Mouse (Mus musculus): ENCODE results near the gene Cdk14. TPM values are rescaled to one million over a fixed set of nuclear protein-coding genes. Genes with fewer than 3 reads are reported as not detected.

The Cdk14 gene
- polyA plus RNA-seq, 1 experiment from 2014 or later = 29.9 TPM

DNA sequence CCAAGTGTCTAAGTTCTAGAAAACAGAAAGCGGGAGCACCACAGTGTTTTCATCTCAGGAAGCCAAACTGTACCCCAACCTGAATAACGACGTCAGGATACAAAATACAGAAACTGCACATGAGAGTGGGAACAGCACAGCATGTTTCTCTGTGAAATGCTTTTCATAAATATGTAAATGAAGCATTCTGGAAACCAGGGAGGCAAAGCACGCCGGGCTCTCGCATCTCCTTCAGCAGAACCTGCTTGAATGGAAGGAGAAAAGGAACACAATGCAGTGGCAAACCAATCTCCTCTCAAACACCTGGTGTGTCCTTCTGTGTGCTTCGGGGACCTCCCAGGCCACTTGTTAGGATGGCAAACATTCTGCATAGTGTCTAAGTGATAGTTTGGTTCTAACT, 46.6 kb downstream of the Cdk14 start:
- ATAC-seq (replicated peaks; ENCODE audit: insufficient number of reproducible peaks, low FRiP score, low TSS enrichment, low read depth) = no peak
- Histone ChIP-seq H3K27ac (replicated peaks; ENCODE audit: low read depth, low read length) (no peak overlapping the region), H3K27me3 (ENCODE audit: control insufficient read depth, insufficient read depth, low read length) (no peaks in the 10 kb centered on the region), H3K36me3 (replicated peaks; ENCODE audit: control insufficient read depth, insufficient read depth, low read depth, low read length) (no peaks in the 10 kb centered on the region), H3K4me1 (ENCODE audit: control insufficient read depth, insufficient read depth, low read length) (no peaks in the 10 kb centered on the region), H3K9ac (replicated peaks; ENCODE audit: low read length) (no peak overlapping the region), H3K4me2 (ENCODE audit: low read depth, low read length) (no peak overlapping the region), H3K9me3 (replicated peaks; ENCODE audit: control insufficient read depth, low read length) (no peaks in the 10 kb centered on the region), H3K4me3 (ENCODE audit: low read depth, low read length) (no peak overlapping the region)
- no peak for DNase-seq (ENCODE audit: low spot score)
- 73% methylated on average over 7 of the region's 7 CpGs for WGBS

DNA sequence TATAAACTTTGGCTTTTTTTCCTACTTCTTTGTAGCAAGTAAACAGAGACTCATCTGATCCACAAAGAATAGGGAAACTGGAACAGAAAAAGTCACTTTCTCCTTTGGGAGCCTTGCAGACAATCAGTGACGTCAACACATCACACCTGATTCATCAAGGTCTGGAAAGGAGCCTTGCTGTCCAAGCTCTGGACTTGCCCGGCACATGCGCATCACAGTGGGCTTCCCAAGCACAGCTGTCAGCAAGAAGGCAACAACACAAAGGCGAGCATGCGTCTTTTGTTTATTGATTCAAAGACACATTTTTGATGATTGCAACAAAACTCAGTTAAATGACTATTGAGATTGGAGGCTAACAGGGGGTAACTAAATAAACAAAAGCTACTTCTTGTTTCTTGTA, 47.2 kb downstream of the Cdk14 start:
- no peaks in the 10 kb centered on the region for H3K27me3 ChIP-seq (ENCODE audit: control insufficient read depth, insufficient read depth, low read length)
- H3K4me2 ChIP-seq (ENCODE audit: low read depth, low read length) = no peak overlapping the region
- no peaks in the 10 kb centered on the region for H3K36me3 ChIP-seq (replicated peaks; ENCODE audit: control insufficient read depth, insufficient read depth, low read depth, low read length)
- ATAC-seq (replicated peaks; ENCODE audit: insufficient number of reproducible peaks, low FRiP score, low TSS enrichment, low read depth) = no peak
- DNase-seq (ENCODE audit: low spot score) = no peak
- no peaks in the 10 kb centered on the region for H3K4me1 ChIP-seq (ENCODE audit: control insufficient read depth, insufficient read depth, low read length)
- H3K4me3 ChIP-seq (ENCODE audit: low read depth, low read length) = no peak overlapping the region
- 66% methylated on average over 5 of the region's 5 CpGs for WGBS
- H3K9me3 ChIP-seq (replicated peaks; ENCODE audit: control insufficient read depth, low read length) = no peaks in the 10 kb centered on the region
- H3K9ac ChIP-seq (replicated peaks; ENCODE audit: low read length) = no peak overlapping the region
- H3K27ac ChIP-seq (replicated peaks; ENCODE audit: low read depth, low read length) = no peak overlapping the region

DNA sequence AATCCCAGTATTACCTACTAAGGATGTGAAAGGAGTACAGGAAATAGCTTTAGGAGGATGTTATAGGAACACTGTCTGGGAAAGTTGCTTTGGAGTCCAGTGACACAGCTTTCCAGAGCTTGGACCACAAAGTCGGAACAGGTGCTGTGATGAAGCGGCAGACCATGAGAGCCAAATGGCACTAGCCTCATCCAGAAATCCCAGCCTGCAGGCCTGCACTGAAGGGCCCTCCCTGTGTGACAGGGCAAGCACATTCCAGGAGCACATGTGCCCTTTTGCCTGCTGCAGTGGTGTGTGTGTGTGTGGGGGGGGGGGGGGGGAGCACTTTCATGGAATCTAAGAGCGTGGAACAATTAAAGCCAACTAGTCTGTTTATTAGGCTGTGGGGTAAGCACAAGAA, 47.8 kb downstream of the Cdk14 start:
- Histone ChIP-seq H3K36me3 (replicated peaks; ENCODE audit: control insufficient read depth, insufficient read depth, low read depth, low read length) (no peaks in the 10 kb centered on the region), H3K27ac (replicated peaks; ENCODE audit: low read depth, low read length) (no peak overlapping the region), H3K4me2 (ENCODE audit: low read depth, low read length) (no peak overlapping the region), H3K4me1 (ENCODE audit: control insufficient read depth, insufficient read depth, low read length) (no peaks in the 10 kb centered on the region), H3K9ac (replicated peaks; ENCODE audit: low read length) (no peak overlapping the region), H3K27me3 (ENCODE audit: control insufficient read depth, insufficient read depth, low read length) (no peaks in the 10 kb centered on the region), H3K9me3 (replicated peaks; ENCODE audit: control insufficient read depth, low read length) (no peaks in the 10 kb centered on the region), H3K4me3 (ENCODE audit: low read depth, low read length) (no peak overlapping the region)
- ATAC-seq (replicated peaks; ENCODE audit: insufficient number of reproducible peaks, low FRiP score, low TSS enrichment, low read depth) = no peak
- WGBS = 74% methylated on average over 3 of the region's 3 CpGs
- DNase-seq (ENCODE audit: low spot score) = no peak

DNA sequence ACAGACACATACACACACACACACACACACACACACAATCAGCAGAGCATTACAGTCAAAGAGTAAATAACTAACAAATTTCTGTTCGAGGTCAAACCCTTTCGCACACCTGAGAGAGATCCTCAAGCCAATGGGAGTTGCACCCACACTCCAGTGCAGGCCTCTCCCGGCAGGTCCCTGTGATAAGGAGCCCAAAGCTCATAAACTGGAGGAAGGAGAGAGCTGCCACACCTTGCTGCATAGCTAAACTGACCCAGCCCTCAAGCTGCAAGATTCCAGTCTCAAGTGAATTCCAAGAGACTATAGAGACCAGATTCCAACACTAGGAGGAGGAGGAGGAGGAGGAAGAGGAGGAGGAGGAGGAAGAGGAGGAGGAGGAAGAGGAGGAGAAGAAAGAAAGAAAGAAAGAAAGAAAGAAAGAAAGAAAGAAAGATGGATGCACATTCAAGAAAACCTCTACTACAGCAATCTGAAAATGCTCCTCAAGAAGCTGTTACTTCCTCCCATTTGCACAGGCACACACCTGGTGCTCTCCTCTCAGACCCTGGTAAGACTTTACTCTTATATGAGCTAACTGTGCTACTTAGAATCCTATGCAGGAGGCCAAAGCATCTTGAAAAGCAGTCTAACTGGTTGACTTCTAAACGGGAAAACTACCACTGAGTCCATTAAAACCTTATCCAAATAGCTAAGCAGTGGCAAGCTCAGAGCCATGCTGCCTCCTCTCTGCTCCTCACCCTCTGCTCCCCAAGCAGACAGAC, 49.6 kb downstream of the Cdk14 start:
- no peak for ATAC-seq (replicated peaks; ENCODE audit: insufficient number of reproducible peaks, low FRiP score, low TSS enrichment, low read depth)
- WGBS = 90% methylated on average over 4 of the region's 4 CpGs
- DNase-seq (ENCODE audit: low spot score) = no peak

DNA sequence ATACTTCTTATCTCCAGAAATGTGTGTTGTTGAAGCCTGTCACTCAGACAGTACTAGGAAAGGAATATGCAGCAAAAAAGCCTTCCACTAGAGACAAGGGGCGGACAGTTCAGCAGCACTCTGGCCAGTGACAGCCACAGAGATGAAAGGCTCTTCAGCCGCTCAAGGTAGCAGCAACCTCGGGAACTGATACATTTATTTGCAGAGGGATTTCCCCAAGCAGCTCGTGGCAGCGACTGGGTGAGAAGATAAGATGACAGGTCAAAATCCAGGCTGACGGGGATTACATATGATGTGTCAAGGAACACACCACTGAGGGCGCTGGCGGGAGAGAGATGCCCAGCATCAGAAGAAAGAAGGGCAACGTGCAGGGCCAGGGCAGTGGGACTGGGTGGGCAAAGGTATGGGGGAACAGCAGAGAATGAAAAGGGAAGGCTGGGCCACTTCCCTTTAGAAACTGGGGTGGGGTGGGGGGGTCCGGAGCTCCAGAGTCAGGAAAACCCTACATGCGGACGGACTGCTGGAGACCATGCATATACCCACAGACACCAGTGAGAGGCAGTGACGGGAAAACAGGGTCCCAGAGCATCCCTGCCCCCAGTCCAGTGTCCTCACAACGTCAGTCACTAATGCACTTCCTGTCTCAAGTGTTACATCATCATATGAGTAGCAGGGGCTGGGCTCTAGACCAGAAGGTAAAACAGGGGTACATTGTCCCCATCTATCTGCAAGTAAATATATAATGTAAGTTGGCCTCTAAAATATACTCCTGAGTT, 51.5 kb downstream of the Cdk14 start:
- Histone ChIP-seq H3K9me3 (replicated peaks; ENCODE audit: control insufficient read depth, low read length) (no peaks in the 10 kb centered on the region), H3K4me1 (ENCODE audit: control insufficient read depth, insufficient read depth, low read length) (no peaks in the 10 kb centered on the region; the same call in 1 of the 2 replicates), H3K27ac (replicated peaks; ENCODE audit: low read depth, low read length) (no peak overlapping the region), H3K4me3 (ENCODE audit: low read depth, low read length) (no peak overlapping the region), H3K9ac (replicated peaks; ENCODE audit: low read length) (no peak overlapping the region), H3K27me3 (ENCODE audit: control insufficient read depth, insufficient read depth, low read length) (no peaks in the 10 kb centered on the region), H3K4me2 (ENCODE audit: low read depth, low read length) (no peak overlapping the region), H3K36me3 (replicated peaks; ENCODE audit: control insufficient read depth, insufficient read depth, low read depth, low read length) (no peaks in the 10 kb centered on the region)
- DNase-seq (ENCODE audit: low spot score) (no peak), ATAC-seq (replicated peaks; ENCODE audit: insufficient number of reproducible peaks, low FRiP score, low TSS enrichment, low read depth) (no peak)
- 76% methylated on average over 14 of the region's 14 CpGs for WGBS

More for the DNA sequence above, 49.6 kb downstream of the Cdk14 start:
- Histone ChIP-seq H3K4me1 (ENCODE audit: control insufficient read depth, insufficient read depth, low read length) (no peaks in the 10 kb centered on the region), H3K27ac (replicated peaks; ENCODE audit: low read depth, low read length) (no peak overlapping the region), H3K27me3 (ENCODE audit: control insufficient read depth, insufficient read depth, low read length) (no peaks in the 10 kb centered on the region), H3K36me3 (replicated peaks; ENCODE audit: control insufficient read depth, insufficient read depth, low read depth, low read length) (no peaks in the 10 kb centered on the region), H3K4me3 (ENCODE audit: low read depth, low read length) (no peak overlapping the region), H3K9me3 (replicated peaks; ENCODE audit: control insufficient read depth, low read length) (no peaks in the 10 kb centered on the region), H3K9ac (replicated peaks; ENCODE audit: low read length) (no peak overlapping the region), H3K4me2 (ENCODE audit: low read depth, low read length) (no peak overlapping the region)

DNA sequence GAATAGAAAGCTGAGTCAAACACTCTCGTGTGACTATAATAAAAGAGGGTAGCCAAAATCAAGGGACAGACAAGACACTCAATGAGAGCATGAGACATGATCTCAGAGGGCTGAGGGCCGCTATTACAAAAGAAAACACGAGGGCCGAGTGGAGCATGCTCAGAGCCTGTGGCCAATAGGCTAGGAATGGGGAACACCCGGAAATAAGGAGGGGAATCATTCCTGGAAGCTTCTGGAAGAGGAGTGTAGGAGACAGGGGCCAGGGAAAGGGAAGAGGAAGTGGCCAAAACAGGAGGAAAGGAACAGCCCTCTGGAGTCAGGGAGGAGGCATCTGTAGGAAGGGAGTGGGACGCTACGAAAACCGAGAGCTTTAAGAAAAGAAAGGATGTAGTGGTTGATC, 52.6 kb downstream of the Cdk14 start:
- DNase-seq (ENCODE audit: low spot score) (no peak), ATAC-seq (replicated peaks; ENCODE audit: insufficient number of reproducible peaks, low FRiP score, low TSS enrichment, low read depth) (no peak)
- H3K4me1 ChIP-seq (ENCODE audit: control insufficient read depth, insufficient read depth, low read length) = no peaks in the 10 kb centered on the region; the same call in 1 of the 2 replicates
- no peaks in the 10 kb centered on the region for H3K9me3 ChIP-seq (replicated peaks; ENCODE audit: control insufficient read depth, low read length)
- H3K4me3 ChIP-seq (ENCODE audit: low read depth, low read length) = no peak overlapping the region
- no peaks in the 10 kb centered on the region for H3K27me3 ChIP-seq (ENCODE audit: control insufficient read depth, insufficient read depth, low read length)
- H3K4me2 ChIP-seq (ENCODE audit: low read depth, low read length) = no peak overlapping the region
- no peak overlapping the region for H3K27ac ChIP-seq (replicated peaks; ENCODE audit: low read depth, low read length)
- 87% methylated on average over 8 of the region's 8 CpGs for WGBS
- H3K36me3 ChIP-seq (replicated peaks; ENCODE audit: control insufficient read depth, insufficient read depth, low read depth, low read length) = no peaks in the 10 kb centered on the region
- H3K9ac ChIP-seq (replicated peaks; ENCODE audit: low read length) = no peak overlapping the region

DNA sequence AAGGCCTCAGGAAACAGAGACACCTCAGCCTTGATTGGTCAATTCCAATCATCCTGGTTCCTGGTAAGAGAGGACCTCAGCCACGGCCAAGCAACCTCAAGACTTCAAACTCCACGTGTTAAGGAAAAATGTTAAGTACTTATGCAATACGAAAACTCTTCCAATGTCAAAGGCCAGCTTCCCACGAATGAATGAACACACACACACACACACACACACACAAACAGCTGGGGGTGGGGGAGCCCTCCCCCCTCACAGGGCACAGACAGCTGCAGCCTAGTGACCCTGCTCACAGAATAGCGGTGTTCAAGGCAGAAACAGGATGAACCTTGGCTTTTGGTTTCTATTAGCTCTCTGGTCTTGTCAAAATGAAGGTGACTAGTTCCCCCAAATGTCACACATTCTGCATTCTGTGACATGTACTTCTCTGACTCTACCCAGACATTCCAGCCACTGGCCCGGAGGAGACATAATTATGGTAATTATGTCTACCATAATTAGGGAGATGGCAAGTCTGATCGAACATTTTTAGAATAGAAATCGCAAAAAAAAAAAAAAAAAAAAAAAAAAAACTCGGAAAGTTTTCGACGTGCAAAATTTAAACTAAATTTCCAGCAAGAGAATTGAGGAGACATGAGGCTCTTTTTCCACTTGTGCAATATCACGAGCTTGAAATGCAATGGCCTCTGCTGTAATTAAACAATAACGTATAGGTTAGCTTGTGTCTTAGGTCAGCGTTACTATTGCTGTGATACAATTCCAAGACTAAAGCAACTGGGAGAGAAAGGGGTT, 54.6 kb downstream of the Cdk14 start:
- H3K27me3 ChIP-seq (ENCODE audit: control insufficient read depth, insufficient read depth, low read length) = no peaks in the 10 kb centered on the region
- H3K9ac ChIP-seq (replicated peaks; ENCODE audit: low read length) = no peak overlapping the region
- 62% methylated on average over 14 of the region's 14 CpGs for WGBS
- no peaks in the 10 kb centered on the region; the same call in 1 of the 2 replicates for H3K36me3 ChIP-seq (replicated peaks; ENCODE audit: control insufficient read depth, insufficient read depth, low read depth, low read length)
- ATAC-seq (replicated peaks; ENCODE audit: insufficient number of reproducible peaks, low FRiP score, low TSS enrichment, low read depth) (no peak), DNase-seq (ENCODE audit: low spot score) (no peak)
- H3K4me1 ChIP-seq (ENCODE audit: control insufficient read depth, insufficient read depth, low read length) = no peaks in the 10 kb centered on the region; the same call in 1 of the 2 replicates
- H3K27ac ChIP-seq (replicated peaks; ENCODE audit: low read depth, low read length) = no peak overlapping the region
- no peaks in the 10 kb centered on the region for H3K9me3 ChIP-seq (replicated peaks; ENCODE audit: control insufficient read depth, low read length)
- H3K4me2 ChIP-seq (ENCODE audit: low read depth, low read length) = no peak overlapping the region
- no peak overlapping the region for H3K4me3 ChIP-seq (ENCODE audit: low read depth, low read length)

All from embryonic facial prominence, embryonic 11.5 days (tissue).